Mouse (Mus musculus) intestine, embryonic 14.5 days (tissue): ENCODE data around the gene Ndufaf8. TPM values are rescaled to one million over a fixed set of nuclear protein-coding genes. Genes with fewer than 3 reads are reported as not detected.

Source experiments
- ATAC-seq: fragments of 200-750 bp; cut with Nextera tagmentation; replicated peaks from 2 replicates; pipeline ENCODE4 v1.8.0; 2017; ENCODE audit warnings: low read depth, moderate number of reproducible peaks, moderate TSS enrichment, moderate library complexity; ENCODE audit not compliant: low FRiP score, low TSS enrichment
- DNase-seq: peaks from one replicate; pipeline ENCODE4 v3.0.0-alpha.2; 2018; ENCODE audit warnings: low spot score
- H3K27ac ChIP-seq: fragments of 300-500 bp; sonication (generic); 2 replicates; pipeline ENCODE4 v1.5.1; 2014; ENCODE audit warnings: low read depth, mild to moderate bottlenecking, control low read depth
- H3K27me3 ChIP-seq: fragments of 300-500 bp; sonication (generic); replicated peaks from 2 replicates; pipeline ENCODE4 v1.6.1; 2014; ENCODE audit warnings: low read length, control low read depth; ENCODE audit not compliant: control insufficient read depth, insufficient read depth
- H3K36me3 ChIP-seq: fragments of 300-500 bp; sonication (generic); 2 replicates; pipeline ENCODE4 v1.6.1; 2014; ENCODE audit warnings: low read length, control low read depth; ENCODE audit not compliant: control insufficient read depth, insufficient read depth
- H3K4me1 ChIP-seq: fragments of 300-500 bp; sonication (generic); replicated peaks from 2 replicates; pipeline ENCODE4 v1.6.1; 2014; ENCODE audit warnings: low read length, control low read depth, mixed read lengths; ENCODE audit not compliant: control insufficient read depth, insufficient read depth
- H3K4me2 ChIP-seq: fragments of 300-500 bp; sonication (generic); 2 replicates; pipeline ENCODE4 v1.6.1; 2014; ENCODE audit warnings: low read length
- H3K4me3 ChIP-seq: fragments of 300-500 bp; sonication (generic); 2 replicates; pipeline ENCODE4 v1.5.1; 2014; ENCODE audit warnings: low read depth, low read length, control low read depth, mixed read lengths
- H3K9ac ChIP-seq: fragments of 300-500 bp; sonication (generic); 2 replicates; pipeline ENCODE4 v1.6.1; 2014; ENCODE audit warnings: mild to moderate bottlenecking, low read length
- H3K9me3 ChIP-seq: fragments of 300-500 bp; sonication (generic); 2 replicates; pipeline ENCODE4 v1.6.1; 2016; ENCODE audit warnings: low read length, control low read depth; ENCODE audit not compliant: control insufficient read depth
- WGBS: fragments of 180-500 bp; shearing (Covaris S2); extraction: QIAGEN DNeasy Blood & Tissue Kit; methylation state at CpG from one replicate; pipeline ENCODE4 v1.1.7; 2014; 5-methylcytosine and 5-hydroxymethylcytosine counted together
- polyA plus RNA-seq: library from polyadenylated mRNA; unstranded; fragments of >200 nt; fragmentation: Nextera tagmentation; extraction: Ambion mirVana; gene quantifications from 2 replicates; pipeline ENCODE4 v1.2.1, GENCODE M21; 2014

Gene Ndufaf8
- polyA plus RNA-seq, 1 experiment from 2014 or later: 106 TPM

DNA sequence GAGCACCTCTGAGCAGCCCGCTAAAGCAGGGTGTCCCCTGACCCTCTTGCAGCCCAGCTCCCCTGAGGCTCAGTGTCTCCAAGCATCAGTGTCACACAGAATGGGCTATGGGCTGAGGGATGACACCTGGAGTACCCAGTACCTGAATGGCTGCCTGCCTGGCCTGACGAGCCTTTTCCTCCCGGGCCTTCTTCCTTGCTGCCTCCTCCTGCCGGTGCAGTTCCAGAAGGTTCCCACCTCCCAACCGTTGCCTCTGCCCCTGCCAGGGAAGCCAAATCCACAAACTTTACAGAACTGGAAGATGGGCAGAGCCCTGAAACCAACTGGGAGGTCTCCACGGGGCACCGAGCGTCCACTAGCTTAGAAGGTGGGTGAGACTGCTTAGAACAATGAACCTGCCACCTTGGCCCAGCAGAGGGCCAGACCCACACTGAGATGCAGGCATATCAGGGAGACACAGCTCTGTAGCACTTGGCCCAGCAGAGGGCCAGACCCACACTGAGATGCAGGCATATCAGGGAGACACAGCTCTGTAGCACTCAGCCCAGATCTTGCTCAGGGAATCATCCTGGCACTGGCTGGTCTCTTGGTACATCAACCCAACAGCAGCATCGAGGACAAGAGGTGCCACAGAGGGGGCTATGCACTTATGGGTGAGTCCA, 25.6 kb upstream of the Ndufaf8 start:
- no peak for DNase-seq
- H3K9me3 ChIP-seq: no peaks in the 10 kb centered on the region
- no peak overlapping the region for H3K9ac ChIP-seq
- no peak overlapping the region for H3K4me3 ChIP-seq
- 88% methylated on average over 9 of the region's 9 CpGs for whole genome bisulfite sequencing
- no peaks in the 10 kb centered on the region for H3K27me3 ChIP-seq
- H3K4me2 ChIP-seq: no peak overlapping the region
- peaks cover 82% of the 10 kb centered on the region for H3K36me3 ChIP-seq
- H3K4me1 ChIP-seq: peaks cover 4% of the 10 kb centered on the region; the same call in 1 of the 2 replicates
- no peak for ATAC-seq
- no peak overlapping the region for H3K27ac ChIP-seq

DNA sequence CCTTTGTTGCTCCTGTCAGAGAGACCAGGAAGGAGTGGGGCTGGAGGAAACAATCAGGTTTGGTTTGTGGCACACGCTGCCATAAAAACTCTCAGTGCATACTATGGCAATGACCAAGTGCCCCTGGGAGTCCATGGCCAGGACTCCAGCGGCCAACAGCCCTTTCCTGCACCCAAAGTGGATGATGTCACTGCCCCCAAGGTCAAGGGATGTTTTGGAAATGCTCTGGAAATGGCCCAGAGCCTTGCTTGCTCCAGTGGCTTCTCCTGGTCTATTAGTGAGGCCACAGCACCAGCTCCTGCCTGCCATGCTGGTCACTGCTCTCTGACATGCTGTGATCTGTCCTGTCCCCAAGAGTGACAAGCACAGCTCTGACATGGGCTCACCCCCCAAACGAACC, 22.5 kb upstream of the Ndufaf8 start:
- Histone ChIP-seq H3K4me2 (no peak overlapping the region), H3K36me3 (peaks cover 90% of the 10 kb centered on the region)
- WGBS: 75% methylated on average over 3 of the region's 3 CpGs

DNA sequence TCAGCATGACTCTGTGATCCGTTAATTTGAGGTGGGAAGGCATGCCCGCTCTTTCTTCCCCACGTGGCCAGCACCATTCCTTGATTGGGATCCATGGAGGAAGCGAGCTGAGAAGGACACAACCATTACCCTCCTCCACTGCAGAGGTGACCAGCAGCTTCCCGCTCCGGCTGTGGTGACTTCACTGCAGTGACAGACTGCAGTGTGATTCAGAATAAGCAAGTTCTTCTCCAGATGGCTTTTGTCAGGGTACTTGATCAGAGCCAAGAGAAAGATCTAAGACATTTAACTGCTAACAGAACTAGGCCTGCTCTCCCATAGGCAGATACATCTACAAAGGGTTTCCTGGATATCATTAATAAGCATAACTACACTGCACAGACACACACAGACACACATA, 18.4 kb upstream of the Ndufaf8 start:
- whole genome bisulfite sequencing: 80% methylated on average over 6 of the region's 6 CpGs
- ATAC-seq (no peak), DNase-seq (no peak)
- Histone ChIP-seq H3K27me3 (no peaks in the 10 kb centered on the region), H3K27ac (no peak overlapping the region), H3K4me1 (no peaks in the 10 kb centered on the region), H3K4me2 (no peak overlapping the region), H3K9ac (no peak overlapping the region), H3K36me3 (peaks cover 69% of the 10 kb centered on the region), H3K9me3 (no peaks in the 10 kb centered on the region), H3K4me3 (no peak overlapping the region)

More for the DNA sequence above, 22.5 kb upstream of the Ndufaf8 start:
- no peak overlapping the region for H3K9ac ChIP-seq
- DNase-seq: no peak
- no peaks in the 10 kb centered on the region for H3K9me3 ChIP-seq
- ATAC-seq: no peak
- H3K27ac ChIP-seq: no peak overlapping the region
- no peaks in the 10 kb centered on the region for H3K4me1 ChIP-seq
- H3K27me3 ChIP-seq: no peaks in the 10 kb centered on the region
- H3K4me3 ChIP-seq: no peak overlapping the region

DNA sequence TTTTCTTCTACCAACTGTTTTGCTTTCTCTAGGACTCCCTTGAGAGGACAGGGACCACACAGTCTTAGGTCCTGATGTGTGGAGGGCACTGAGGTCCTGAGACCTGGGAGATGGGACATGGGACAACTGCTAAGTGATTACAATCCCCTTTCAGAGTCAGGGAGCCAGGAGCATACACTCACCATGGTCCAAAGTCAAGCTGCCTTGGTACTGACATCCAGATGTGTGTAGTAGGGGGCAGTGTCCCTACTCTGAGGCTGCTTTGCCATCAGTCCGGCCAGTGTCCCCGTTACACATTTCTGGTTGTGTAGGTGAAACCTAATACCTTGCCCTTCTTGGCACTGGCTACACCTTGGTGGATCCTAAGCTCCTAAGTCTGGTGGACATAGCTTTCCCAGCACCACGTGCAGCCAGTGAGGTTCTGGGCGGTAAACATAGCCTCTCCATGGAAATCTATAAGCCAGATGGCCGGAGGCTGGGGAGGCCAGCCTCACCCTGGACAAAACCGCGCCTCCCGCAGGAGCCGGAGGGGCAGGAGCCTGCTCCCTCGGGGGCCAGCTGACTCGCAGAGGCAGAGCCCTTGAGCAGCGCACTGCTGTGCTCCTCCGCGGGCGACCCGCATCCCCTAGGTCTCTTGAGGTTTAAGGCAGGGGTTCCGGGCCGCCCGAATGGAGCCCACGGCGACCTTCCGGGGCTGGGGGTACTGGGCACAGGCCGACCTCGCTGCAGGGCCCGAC, 12.7 kb upstream of the Ndufaf8 start:
- Histone ChIP-seq H3K9me3 (no peaks in the 10 kb centered on the region), H3K9ac (peak overlapping the region; percentile 55), H3K27ac (peak overlapping the region; percentile 65), H3K4me3 (peak overlapping the region; percentile 50), H3K36me3 (peaks cover 21% of the 10 kb centered on the region), H3K27me3 (no peaks in the 10 kb centered on the region), H3K4me2 (peak overlapping the region; percentile 83), H3K4me1 (peaks cover 8% of the 10 kb centered on the region)
- WGBS: under 1% methylated on average over 25 of the region's 25 CpGs
- peak; percentile 44 for ATAC-seq
- DNase-seq: peak; percentile 75

DNA sequence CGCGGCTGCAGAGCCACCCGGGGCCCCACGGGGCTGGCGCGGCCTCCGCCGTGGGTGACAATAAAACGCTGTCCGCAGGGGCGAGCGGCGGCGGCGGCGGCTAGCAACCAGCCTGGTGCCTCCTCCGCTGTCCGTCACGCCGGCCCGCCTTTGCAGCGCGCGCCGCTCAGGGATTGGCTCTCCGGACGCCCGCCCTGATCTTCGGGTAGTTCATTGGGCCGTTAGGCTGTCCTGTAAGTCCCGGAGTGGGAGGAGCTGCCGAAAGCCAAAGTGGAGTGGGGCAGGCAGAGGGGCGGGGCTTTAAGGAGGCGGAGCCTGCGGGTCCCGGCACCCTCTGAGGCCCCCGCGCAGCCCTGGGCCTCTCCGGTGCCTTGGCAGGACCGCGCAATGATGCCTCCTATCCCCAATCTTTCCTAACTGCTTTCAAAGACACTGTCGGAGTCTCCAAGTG, 12.0 kb upstream of the Ndufaf8 start, which contains the start of gene Cep131:
TSS of gene Cep131 (minus strand) at position 126 of the 451 bp plus-strand sequence.
- H3K4me3 ChIP-seq: peak within 1 kb of the TSS; percentile 50
- WGBS: under 1% methylated on average over 42 of the region's 42 CpGs
- H3K9ac ChIP-seq: peak within 1 kb of the TSS; percentile 55
- H3K27ac ChIP-seq: peak within 1 kb of the TSS; percentile 65
- ATAC-seq: peak; percentile 97
- no peaks in the 10 kb centered on the region for H3K9me3 ChIP-seq
- peaks cover 23% of the 10 kb centered on the region for H3K36me3 ChIP-seq
- DNase-seq: peak; percentile 97
- peaks cover 8% of the 10 kb centered on the region for H3K4me1 ChIP-seq
- no peaks in the 10 kb centered on the region for H3K27me3 ChIP-seq
- peak within 1 kb of the TSS; percentile 83 for H3K4me2 ChIP-seq

DNA sequence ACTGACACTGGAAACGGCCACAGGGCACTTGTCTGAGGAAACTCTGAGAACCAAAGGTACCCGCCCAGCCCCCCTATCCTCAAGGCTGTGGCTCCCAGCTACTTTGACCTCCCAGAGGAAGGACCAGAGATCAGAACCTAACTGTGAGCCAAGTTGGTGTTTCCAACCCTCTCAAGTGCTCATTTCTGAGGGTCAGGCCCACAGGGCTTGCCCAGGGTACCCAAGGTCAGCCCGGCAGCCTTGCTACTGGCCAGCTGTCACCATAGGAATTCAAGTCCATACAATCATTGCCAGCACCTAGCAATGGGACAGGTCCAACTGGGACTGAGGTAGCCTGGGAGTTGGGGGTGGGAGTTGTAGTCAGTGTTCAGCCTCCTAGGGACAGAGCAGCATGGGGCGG, 8.1 kb upstream of the Ndufaf8 start:
- Histone ChIP-seq H3K4me2 (no peak overlapping the region), H3K4me1 (peaks cover 5% of the 10 kb centered on the region), H3K9ac (no peak overlapping the region), H3K36me3 (peaks cover 48% of the 10 kb centered on the region), H3K27me3 (no peaks in the 10 kb centered on the region), H3K9me3 (no peaks in the 10 kb centered on the region), H3K27ac (no peak overlapping the region), H3K4me3 (no peak overlapping the region)
- DNase-seq (no peak), ATAC-seq (no peak)
- WGBS: 89% methylated on average over 4 of the region's 4 CpGs

DNA sequence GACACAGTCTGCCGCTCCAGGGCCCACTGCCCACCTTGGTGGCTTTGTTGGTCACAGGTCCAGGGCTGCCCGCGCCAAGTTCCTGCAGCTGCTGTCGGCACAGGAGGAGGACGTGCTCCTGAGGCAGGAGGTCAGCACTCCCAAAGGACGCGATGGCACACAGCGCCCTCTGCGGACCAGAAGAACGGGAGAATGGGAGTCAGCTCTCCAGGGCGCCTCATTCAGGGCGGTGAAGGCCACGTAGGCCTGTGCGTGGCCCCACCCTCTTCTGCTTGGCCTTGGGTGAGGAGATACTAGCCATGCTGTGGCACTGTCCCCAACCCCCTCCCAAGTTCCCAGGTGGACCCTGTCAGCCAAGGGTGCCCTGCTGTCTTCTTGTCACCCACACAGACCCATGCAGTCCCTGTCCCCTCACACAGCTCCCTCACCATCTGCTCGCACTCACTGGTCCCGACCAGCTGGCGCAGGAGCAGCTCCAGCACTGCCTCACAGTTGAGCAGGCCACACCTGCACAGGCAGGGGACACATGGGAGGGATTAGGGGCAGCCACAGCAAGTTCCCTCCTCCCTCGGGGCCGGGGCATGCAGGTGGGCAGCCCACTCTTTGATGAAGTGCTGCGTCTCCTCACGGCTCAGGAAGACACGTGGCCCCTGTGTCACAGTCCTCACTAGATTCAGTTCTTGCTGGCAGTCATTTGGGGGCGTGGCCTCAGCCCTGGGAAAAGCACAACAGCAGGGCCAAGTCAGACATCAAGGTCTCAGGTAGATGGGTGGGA, 5.7 kb upstream of the Ndufaf8 start:
- no peak overlapping the region for H3K27ac ChIP-seq
- ATAC-seq (no peak; the same call in 1 of the 2 replicates), DNase-seq (no peak)
- WGBS: 76% methylated on average over 23 of the region's 23 CpGs
- no peak overlapping the region for H3K4me2 ChIP-seq
- H3K4me1 ChIP-seq: peaks cover 7% of the 10 kb centered on the region
- peaks cover 56% of the 10 kb centered on the region for H3K36me3 ChIP-seq
- H3K9me3 ChIP-seq: no peaks in the 10 kb centered on the region
- H3K9ac ChIP-seq: no peak overlapping the region
- H3K27me3 ChIP-seq: no peaks in the 10 kb centered on the region
- H3K4me3 ChIP-seq: no peak overlapping the region

DNA sequence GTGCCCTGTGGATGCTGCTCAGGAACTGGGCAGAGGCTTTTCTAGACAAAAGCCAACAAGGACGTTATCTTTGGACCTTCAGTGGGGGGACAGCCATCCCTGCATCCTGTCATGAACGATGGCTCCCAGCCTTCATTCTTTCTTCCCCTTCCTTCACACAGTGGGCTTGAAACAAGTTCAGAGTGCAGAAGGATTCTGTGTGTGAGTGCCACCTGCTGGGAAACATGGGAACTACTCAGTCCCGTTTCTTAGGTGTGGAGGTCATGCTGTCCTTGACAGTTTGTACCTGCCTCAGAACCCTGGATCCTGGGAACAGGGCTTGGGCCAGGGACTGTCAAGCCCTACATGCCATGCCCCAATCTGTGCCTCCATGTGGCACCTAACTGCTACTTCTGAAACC, 2.3 kb downstream of the Ndufaf8 start:
- H3K4me3 ChIP-seq: no peak overlapping the region
- no peak overlapping the region for H3K9ac ChIP-seq
- H3K27ac ChIP-seq: no peak overlapping the region
- H3K36me3 ChIP-seq: peaks cover 35% of the 10 kb centered on the region
- peaks cover 15% of the 10 kb centered on the region for H3K4me1 ChIP-seq
- H3K4me2 ChIP-seq: no peak overlapping the region
- 2% methylated on average over 3 of the region's 3 CpGs for WGBS
- H3K27me3 ChIP-seq: no peaks in the 10 kb centered on the region
- no peak for ATAC-seq
- H3K9me3 ChIP-seq: no peaks in the 10 kb centered on the region
- DNase-seq: peak; percentile 87
